Mouse (Mus musculus) cortical plate, adult 2 months (tissue): ENCODE results near the gene Rprml.

Experiments used
- CTCF ChIP-seq: fragments of 200-500 bp; IDR thresholded peaks from 2 replicates; pipeline ENCODE4 v1.5.1; 2011; ENCODE audit warnings: mild to moderate bottlenecking, control low read depth, low read length; ENCODE audit not compliant: insufficient read depth; ENCODE audit errors: extremely low read depth
- POLR2A ChIP-seq: fragments of 200-500 bp; IDR thresholded peaks from 2 replicates; pipeline ENCODE4 v1.6.1; 2011; ENCODE audit warnings: mild to moderate bottlenecking, low read length, control low read depth; ENCODE audit not compliant: insufficient read depth; ENCODE audit errors: extremely low read depth

DNA sequence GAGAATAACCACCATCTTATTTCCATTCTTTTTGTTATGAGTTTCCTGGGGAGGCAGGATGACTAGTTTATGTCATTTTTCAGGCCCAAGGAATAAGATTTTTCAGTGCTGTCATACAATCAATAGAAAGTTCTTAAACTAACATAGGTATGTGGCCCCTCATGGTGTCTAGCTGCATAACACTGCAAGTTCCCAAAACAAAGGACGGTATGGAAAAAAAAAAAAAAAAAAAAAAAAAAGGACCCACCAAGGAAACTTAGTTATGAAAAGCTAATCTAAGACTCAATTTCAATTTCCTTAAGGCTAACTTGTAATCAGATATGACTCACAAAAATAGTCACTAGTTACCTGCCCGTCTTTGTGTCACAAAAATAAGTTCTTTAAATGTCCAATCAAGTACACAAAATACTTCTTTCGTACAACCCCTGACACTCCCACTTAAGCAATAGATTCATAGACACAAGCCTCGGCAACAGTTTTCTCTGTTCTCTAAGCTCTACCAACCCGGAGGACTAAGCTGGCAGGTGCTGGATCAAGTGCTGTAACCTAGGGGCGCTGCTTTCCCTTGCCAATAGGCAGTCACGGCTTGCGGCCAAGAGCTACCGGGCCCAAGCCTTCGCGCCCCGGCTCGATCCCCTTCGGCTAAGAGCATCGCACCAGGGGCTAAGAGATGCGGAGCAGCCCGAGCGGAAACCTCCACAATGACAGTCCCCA lies 47.6 kb downstream of the Rprml start:
- TF ChIP-seq CTCF (no peak), POLR2A (no peak)
